Mouse (Mus musculus) liver, adult 2 months (tissue): ENCODE data around the gene Ift43.

Experiments
- CTCF ChIP-seq: fragments of 200-500 bp; IDR thresholded peaks from 2 replicates; pipeline ENCODE4 v1.5.1; 2011; ENCODE audit warnings: low read depth, low read length, control low read depth
- POLR2A ChIP-seq: fragments of 200-500 bp; IDR thresholded peaks from 2 replicates; pipeline ENCODE4 v1.6.1; 2011; ENCODE audit warnings: low read length, control low read depth; ENCODE audit not compliant: insufficient read depth; ENCODE audit errors: extremely low read depth

DNA sequence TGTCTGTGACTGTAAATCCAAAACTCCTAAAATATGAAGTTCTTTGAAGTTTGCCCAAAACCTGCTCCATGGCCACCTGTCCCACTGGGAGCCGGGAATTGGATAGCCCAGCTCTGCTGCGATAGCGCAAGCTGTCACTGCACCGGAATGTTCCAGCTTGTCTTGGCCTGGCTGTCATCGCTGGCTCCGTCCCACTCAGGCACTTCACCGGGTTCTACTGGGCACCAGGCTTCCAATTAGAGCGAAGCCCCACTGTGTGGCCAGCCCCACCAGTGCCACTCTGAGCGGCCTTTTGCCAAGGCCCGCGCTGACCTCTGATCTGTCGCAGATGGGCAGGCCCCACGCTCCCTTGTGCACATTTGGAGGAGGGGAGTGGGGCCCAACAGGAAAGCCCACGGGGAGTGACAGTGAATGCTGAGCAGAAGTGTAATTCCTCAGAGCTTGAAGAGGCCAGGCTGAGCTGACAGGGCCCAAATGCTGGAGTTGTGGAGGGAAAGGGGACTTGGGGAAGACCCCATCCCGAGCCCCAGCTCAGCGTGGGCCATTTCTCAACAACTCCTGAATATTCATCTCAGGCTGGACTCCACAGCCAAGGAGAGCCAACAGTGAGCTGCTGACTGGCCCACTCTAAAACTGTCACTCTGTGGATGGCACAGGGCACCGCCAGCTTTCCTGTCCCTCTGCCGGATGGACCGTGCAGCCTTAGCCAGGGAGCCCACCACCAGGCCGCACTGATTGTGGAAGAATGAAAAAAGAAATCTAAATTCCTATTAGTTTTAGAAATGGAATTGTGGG, 76.5 kb downstream of the Ift43 start:
- TF ChIP-seq POLR2A (no peak), CTCF (no peak)
